Mouse (Mus musculus) E14TG2a.4 (cell line): ENCODE measurements around the gene Kdsr.

ENCODE experiments used
- H3K27me3 ChIP-seq: 2 replicates; pipeline ENCODE4 v1.6.1; 2014; ENCODE audit warnings: low read length, control low read depth; ENCODE audit not compliant: insufficient read depth
- H3K36me3 ChIP-seq: 2 replicates; pipeline ENCODE4 v1.6.1; 2014; ENCODE audit warnings: low read length, control low read depth; ENCODE audit not compliant: insufficient read depth
- H3K4me1 ChIP-seq: replicated peaks from 2 replicates; pipeline ENCODE4 v1.6.1; 2014; ENCODE audit warnings: low read depth, low read length, control low read depth
- H3K4me3 ChIP-seq: replicated peaks from 2 replicates; pipeline ENCODE4 v1.5.1; 2014; ENCODE audit warnings: mild to moderate bottlenecking, low read length
- H3K9me3 ChIP-seq: 2 replicates; pipeline ENCODE4 v1.6.1; 2014; ENCODE audit warnings: low read length, control low read depth
- CTCF ChIP-seq: conservative IDR thresholded peaks from 2 replicates; pipeline ENCODE4 v1.5.1; 2014; ENCODE audit warnings: low read length
- NANOG ChIP-seq: IDR thresholded peaks from 2 replicates; pipeline ENCODE4 v1.6.1; 2014; ENCODE audit warnings: borderline replicate concordance, low read length, mixed read lengths
- POU5F1 ChIP-seq: IDR thresholded peaks from 2 replicates; pipeline ENCODE4 v1.6.1; 2014; ENCODE audit warnings: low read length, borderline replicate concordance

Gene Kdsr

DNA sequence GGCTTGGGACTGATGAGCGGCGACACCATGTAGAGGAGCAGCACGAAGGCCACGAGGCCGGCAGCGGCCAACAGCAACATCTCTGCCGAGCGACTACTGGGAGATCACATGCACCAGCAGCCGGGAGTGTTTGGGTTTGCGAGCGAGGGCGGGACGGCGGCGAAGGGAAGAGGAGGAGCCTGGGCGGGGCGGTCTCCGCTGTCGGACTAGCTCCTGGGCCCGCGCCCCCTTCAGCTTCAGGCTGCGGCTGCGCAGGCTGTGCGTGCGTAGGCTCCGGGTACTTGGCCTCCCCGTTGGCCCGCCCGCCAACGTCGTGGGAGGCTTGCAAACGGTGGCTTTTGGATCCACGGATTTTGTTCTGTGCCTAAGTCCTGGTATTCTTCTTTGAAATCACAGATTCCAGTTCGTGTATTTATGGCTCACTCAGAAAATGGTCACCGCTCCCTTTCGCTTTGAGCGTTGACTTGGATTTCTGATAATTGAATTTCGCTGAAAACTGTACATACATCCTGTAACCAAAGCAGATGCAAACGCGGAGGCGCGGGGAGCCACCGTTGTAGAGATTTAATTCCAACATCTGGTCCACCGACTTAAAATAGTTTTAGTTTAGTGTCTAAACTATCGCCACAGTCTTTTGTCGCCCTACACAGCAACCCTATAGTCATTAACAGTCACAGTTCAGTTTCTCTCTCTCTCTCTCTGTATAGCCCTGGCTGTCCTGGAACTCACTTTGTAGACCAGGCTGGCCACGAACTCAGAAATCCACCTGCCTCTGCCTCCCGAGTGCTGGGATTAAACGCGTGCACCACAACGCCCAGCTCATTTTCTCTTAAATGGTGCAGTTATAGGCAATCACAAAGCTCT is at the start of gene Kdsr:
Gene Kdsr (minus strand): TSS at position 156 of the 864 bp plus-strand sequence.
- no peaks in the 10 kb centered on the region for H3K27me3 ChIP-seq
- TF ChIP-seq POU5F1 (no peak), NANOG (no peak), CTCF (no peak)
- H3K9me3 ChIP-seq, result no peaks in the 10 kb centered on the region
- H3K4me3 ChIP-seq, result peak within 1 kb of the TSS; percentile 96
- peaks cover 21% of the 10 kb centered on the region for H3K4me1 ChIP-seq
- peaks cover 37% of the 10 kb centered on the region for H3K36me3 ChIP-seq

GRCm38 (mm10) chr1:106799931-106800330 is 40.4 kb upstream of the Kdsr start:
- no peak overlapping the region for H3K4me3 ChIP-seq
- no peaks in the 10 kb centered on the region for H3K27me3 ChIP-seq
- H3K4me1 ChIP-seq, result peaks cover 8% of the 10 kb centered on the region
- peaks cover 25% of the 10 kb centered on the region for H3K9me3 ChIP-seq
- TF ChIP-seq NANOG (no peak), CTCF (no peak), POU5F1 (no peak)
- H3K36me3 ChIP-seq, result no peaks in the 10 kb centered on the region

GRCm38 (mm10) chr1:106799406-106799805 is 39.9 kb upstream of the Kdsr start:
- no peaks in the 10 kb centered on the region for H3K27me3 ChIP-seq
- TF ChIP-seq POU5F1, result no peak
- TF ChIP-seq CTCF, result no peak
- no peaks in the 10 kb centered on the region for H3K36me3 ChIP-seq
- H3K9me3 ChIP-seq, result peaks cover 21% of the 10 kb centered on the region
- no peak overlapping the region for H3K4me3 ChIP-seq
- peaks cover 13% of the 10 kb centered on the region for H3K4me1 ChIP-seq

- no peaks in the 10 kb centered on the region for H3K27me3 ChIP-seq
- H3K36me3 ChIP-seq, result peaks cover 8% of the 10 kb centered on the region; the same call in 1 of the 2 replicates
- H3K9me3 ChIP-seq, result peaks cover 3% of the 10 kb centered on the region; the same call in 1 of the 2 replicates
- peaks cover 25% of the 10 kb centered on the region for H3K4me1 ChIP-seq
- H3K4me3 ChIP-seq, result peak overlapping the region; percentile 97
- TF ChIP-seq NANOG, result no peak
- TF ChIP-seq CTCF, result no peak
- no peak for TF ChIP-seq POU5F1
Measured at GRCm38 (mm10) chr1:106796987-106797779, 37.7 kb upstream of the Kdsr start.

GRCm38 (mm10) chr1:106796542-106796924 is 37.0 kb upstream of the Kdsr start, which contains the start of gene Vps4b:
Gene Vps4b, minus strand, starts transcription at chr1:106796728.
- Histone ChIP-seq H3K4me3 (peak within 1 kb of the TSS; percentile 97), H3K9me3 (no peaks in the 10 kb centered on the region), H3K27me3 (no peaks in the 10 kb centered on the region), H3K4me1 (peaks cover 25% of the 10 kb centered on the region), H3K36me3 (peaks cover 12% of the 10 kb centered on the region; the same call in 1 of the 2 replicates)
- TF ChIP-seq NANOG (no peak), POU5F1 (no peak), CTCF (no peak)

GRCm38 (mm10) chr1:106795634-106796541 is 36.4 kb upstream of the Kdsr start:
- Histone ChIP-seq H3K9me3 (no peaks in the 10 kb centered on the region), H3K27me3 (no peaks in the 10 kb centered on the region), H3K36me3 (peaks cover 19% of the 10 kb centered on the region; the same call in 1 of the 2 replicates), H3K4me3 (peak overlapping the region; percentile 97), H3K4me1 (peaks cover 25% of the 10 kb centered on the region)
- TF ChIP-seq POU5F1 (no peak), CTCF (no peak), NANOG (no peak)

DNA sequence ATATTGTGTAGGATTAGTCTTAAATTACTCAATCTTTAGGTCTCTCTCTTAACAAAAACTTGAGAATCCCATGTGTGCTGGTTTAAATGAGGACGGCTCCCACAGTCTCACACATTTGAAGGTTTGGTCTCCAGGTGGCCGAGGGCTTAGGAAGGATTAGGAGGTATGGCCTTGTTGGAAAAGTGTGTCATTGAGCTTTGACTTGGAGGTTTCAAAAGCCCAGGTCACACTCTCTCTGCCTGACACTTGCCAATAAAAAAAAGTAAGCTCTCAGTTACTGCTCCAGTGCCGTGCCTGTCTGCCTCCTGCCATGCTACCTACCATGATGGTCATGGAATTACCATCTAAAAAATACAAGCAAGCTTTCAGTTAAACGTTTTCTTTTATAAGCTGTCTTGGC is 15.4 kb upstream of the Kdsr start:
- TF ChIP-seq CTCF (no peak), NANOG (no peak), POU5F1 (no peak)
- no peaks in the 10 kb centered on the region for H3K27me3 ChIP-seq
- H3K9me3 ChIP-seq, result no peaks in the 10 kb centered on the region
- no peaks in the 10 kb centered on the region for H3K4me1 ChIP-seq
- H3K36me3 ChIP-seq, result peaks cover 92% of the 10 kb centered on the region
- no peak overlapping the region for H3K4me3 ChIP-seq
